Comparison of ENCODE assay signal across 8 mouse cellular contexts in the genomic region with DNA sequence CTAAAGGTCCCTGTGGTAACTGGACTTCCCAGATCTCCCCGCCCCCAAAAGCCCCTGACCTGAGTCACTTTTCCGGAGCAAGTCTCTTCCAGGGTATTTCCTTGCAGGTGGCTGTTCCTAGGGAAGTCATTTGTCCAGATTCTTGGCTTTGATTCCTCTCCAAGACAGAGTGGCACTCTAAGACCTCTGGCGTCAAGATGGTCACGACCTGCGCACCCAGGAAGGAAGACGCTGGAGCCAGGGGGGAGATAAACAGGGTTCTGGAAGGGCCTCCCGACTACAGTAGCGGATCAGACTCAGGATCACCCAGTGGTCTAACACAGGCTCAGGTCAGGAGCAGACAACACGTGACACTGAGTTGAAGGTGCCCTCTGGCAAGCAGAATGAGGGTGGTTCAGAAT. TPM values are rescaled to one million over a fixed set of nuclear protein-coding genes. Genes with fewer than 3 reads are reported as not detected.
A peak's percentile ranks its signal among the peaks of the same experiment; 100 is the strongest.
DNase-seq lines count a peak whose midpoint lies in the region; ATAC-seq and TF ChIP-seq lines count a peak whose summit lies in the region.

A gene (minus strand): TSS at position 335 of the 401 bp plus-strand sequence.

- dilution Hi-C loops in CH12.LX (cut with MboI; ENCODE audit: extremely low pct_ligation_motif_present, extremely low pct_unique_long_range_greater_than_20kb, low sequenced_read_pairs), result no loop called here

- H3K4me1 ChIP-seq in CH12.LX (ENCODE audit: control insufficient read depth in 1 of 2, insufficient read depth in 2 of 2), result peaks cover 11 to 29% of the 10 kb centered on the region in 2 experiments
- H3K4me1 ChIP-seq in intestine, postnatal 0 days (replicated peaks; ENCODE audit: control insufficient read depth, insufficient read depth, low read length), result 0 out of 2 replicates have a peak, but pooled peaks cover 3% of the 10 kb centered on the region
- peaks cover 7% of the 10 kb centered on the region; the same call in 1 of the 2 replicates for H3K4me1 ChIP-seq in limb, embryonic 14.5 days (ENCODE audit: control insufficient read depth, insufficient read depth, low read length)

- H3K4me2 ChIP-seq in CH12.LX (ENCODE audit: insufficient read depth, low read depth, poor library complexity, severe bottlenecking) (peak within 1 kb of the TSS; percentile 45), myocyte (ENCODE audit: low read depth) (peak within 1 kb of the TSS; percentile 92)
- H3K4me2 ChIP-seq in intestine, postnatal 0 days (replicated peaks; ENCODE audit: low read depth), result peak within 1 kb of the TSS; percentile 92
- H3K4me2 ChIP-seq in limb, embryonic 14.5 days (replicated peaks; ENCODE audit: low read depth, low read length, severe bottlenecking), result peak within 1 kb of the TSS; percentile 93

- H3K79me2 ChIP-seq in CH12.LX (replicated peaks; ENCODE audit: control insufficient read depth, extremely low read depth, insufficient read depth, poor library complexity, severe bottlenecking), result no peaks in the 10 kb centered on the region
- H3K79me2 ChIP-seq in myocyte (ENCODE audit: control insufficient read depth, insufficient read depth), result no peaks in the 10 kb centered on the region

- TF ChIP-seq CTCF in CH12.LX (conservative IDR thresholded peaks at IDR 0.05 in 1 of 2, IDR thresholded peaks at IDR 0.05 in 1 of 2; ENCODE audit: low read depth in 2 of 2, low read length in 2 of 2), result no peak
- TF ChIP-seq CTCF in intestine, postnatal 0 days (IDR thresholded peaks at IDR 0.05; ENCODE audit: low read depth), result no peak

- peak within 1 kb of the TSS; percentile 63 to 95 (median 71) for H3K4me3 ChIP-seq in CH12.LX (replicated peaks in 1 of 3; ENCODE audit: low read depth in 2 of 3, low read length in 2 of 3, poor library complexity in 1 of 3)
- H3K4me3 ChIP-seq in intestine, postnatal 0 days (ENCODE audit: low read depth, low read length), result peak within 1 kb of the TSS; percentile 49
- peak within 1 kb of the TSS; percentile 46 for H3K4me3 ChIP-seq in limb, embryonic 14.5 days (replicated peaks; ENCODE audit: low read length)
- peak within 1 kb of the TSS; percentile 46 for H3K4me3 ChIP-seq in myocyte

- 44% methylated on average over 9 of the region's 9 CpGs for WGBS in intestine, postnatal 0 days
- WGBS in limb, embryonic 14.5 days, result 31% methylated on average over 9 of the region's 9 CpGs

- no peak for DNase-seq in CH12.LX (ENCODE audit: extremely low read depth)
- no peak for DNase-seq in adrenal gland, adult 18-20 months (ENCODE audit: low spot score in 2 of 2)
- no peak for DNase-seq in limb, embryonic 14.5 days (ENCODE audit: low spot score)
- DNase-seq in spleen, adult 12 weeks (ENCODE audit: low spot score), result no peak
- DNase-seq in embryo, embryonic 10.5 days (ENCODE audit: low spot score), result no peak

- peak within 1 kb of the TSS; percentile 33 for H3K9ac ChIP-seq in CH12.LX (ENCODE audit: insufficient read depth, low read depth)
- H3K9ac ChIP-seq in intestine, postnatal 0 days (ENCODE audit: low read depth, low read length), result peak within 1 kb of the TSS; percentile 54
- H3K9ac ChIP-seq in limb, embryonic 14.5 days (ENCODE audit: low read depth, low read length, severe bottlenecking), result peak within 1 kb of the TSS; percentile 64

- TF ChIP-seq RAD21 in CH12.LX (IDR thresholded peaks at IDR 0.05; ENCODE audit: low read depth, low read length), result no peak

- H3K27me3 ChIP-seq in CH12.LX (replicated peaks), result no peaks in the 10 kb centered on the region
- no peaks in the 10 kb centered on the region for H3K27me3 ChIP-seq in intestine, postnatal 0 days (replicated peaks; ENCODE audit: control insufficient read depth, insufficient read depth, low read length)
- H3K27me3 ChIP-seq in limb, embryonic 14.5 days (ENCODE audit: control insufficient read depth, insufficient read depth, low read length), result no peaks in the 10 kb centered on the region
- H3K27me3 ChIP-seq in myocyte (ENCODE audit: control insufficient read depth, insufficient read depth, insufficient read length), result no peaks in the 10 kb centered on the region

- H3K9me3 ChIP-seq in CH12.LX (replicated peaks; ENCODE audit: low read length), result no peaks in the 10 kb centered on the region
- H3K9me3 ChIP-seq in intestine, postnatal 0 days (ENCODE audit: control insufficient read depth), result no peaks in the 10 kb centered on the region
- H3K9me3 ChIP-seq in limb, embryonic 14.5 days (ENCODE audit: control insufficient read depth, low read length), result no peaks in the 10 kb centered on the region

- no peak for TF ChIP-seq EP300 in CH12.LX (IDR thresholded peaks at IDR 0.05; ENCODE audit: low read length)

- ATAC-seq in granulocyte monocyte progenitor cell, adult 5-6 weeks (replicated peaks; ENCODE audit: poor library complexity, severe bottlenecking), result no peak
- no peak for ATAC-seq in intestine, postnatal 0 days
- ATAC-seq in limb, embryonic 14.5 days (ENCODE audit: low FRiP score, low read depth), result no peak

- H3K27ac ChIP-seq in CH12.LX (ENCODE audit: insufficient read depth, low read depth), result no peak within 1 kb of the TSS
- H3K27ac ChIP-seq in intestine, postnatal 0 days (ENCODE audit: low read depth, low read length), result peak within 1 kb of the TSS; percentile 71
- 0 out of 2 replicates have a peak within 1 kb of the TSS, but pooled peaks have one; percentile 1 for H3K27ac ChIP-seq in limb, embryonic 14.5 days (replicated peaks; ENCODE audit: low read depth, low read length)

- H3K36me3 ChIP-seq in CH12.LX (replicated peaks in 1 of 2; ENCODE audit: control insufficient read depth in 1 of 2, insufficient read depth in 1 of 2, low read length in 1 of 2), result peaks cover 2 to 36% of the 10 kb centered on the region in 2 experiments
- H3K36me3 ChIP-seq in intestine, postnatal 0 days (ENCODE audit: control insufficient read depth, insufficient read depth), result peaks cover 6% of the 10 kb centered on the region; the same call in 1 of the 2 replicates
- no peaks in the 10 kb centered on the region for H3K36me3 ChIP-seq in limb, embryonic 14.5 days (ENCODE audit: control insufficient read depth, insufficient read depth, low read length)
- no peaks in the 10 kb centered on the region for H3K36me3 ChIP-seq in myocyte (ENCODE audit: control insufficient read depth, insufficient read depth)

- peak within 1 kb of the TSS; percentile 11 for H3ac ChIP-seq in myocyte (ENCODE audit: control insufficient read depth, insufficient read length)

- in situ Hi-C loops in CH12.LX (cut with MboI; ENCODE audit: low pct_ligation_motif_present, low pct_unique_long_range_greater_than_20kb, low sequenced_read_pairs), result loop anchor here (5.0 kb wide), 1 partner anchor 55 kb away; no protein-coding TSS in a partner anchor

- no peak for TF ChIP-seq POLR2A in CH12.LX (IDR thresholded peaks at IDR 0.05; ENCODE audit: low read depth, low read length)
- TF ChIP-seq POLR2A in limb, embryonic 14.5 days (IDR thresholded peaks at IDR 0.05; ENCODE audit: borderline replicate concordance, extremely low read depth, insufficient read depth, insufficient read length), result no peak
- TF ChIP-seq POLR2A in myocyte (IDR thresholded peaks at IDR 0.05; ENCODE audit: insufficient read length, low read depth), result no peak

TF ChIP-seq in CH12.LX, 34 proteins besides CTCF, POLR2A, EP300 and RAD21:
- no peak for TF ChIP-seq ZMIZ1 (IDR thresholded peaks at IDR 0.05; ENCODE audit: low read depth, low read length)
- no peak for TF ChIP-seq TCF12 (IDR thresholded peaks at IDR 0.05; ENCODE audit: low read depth, low read length)
- TF ChIP-seq MAX (IDR thresholded peaks at IDR 0.05; ENCODE audit: low read length), result no peak
- TF ChIP-seq PAX5 (IDR thresholded peaks at IDR 0.05; ENCODE audit: low read length), result no peak
- TF ChIP-seq GABPA (IDR thresholded peaks at IDR 0.05; ENCODE audit: insufficient replicate concordance, low read depth, low read length), result no peak
- no peak for TF ChIP-seq E2F4 (IDR thresholded peaks at IDR 0.05; ENCODE audit: insufficient replicate concordance, low read depth, low read length)
- no peak for TF ChIP-seq USF1 (IDR thresholded peaks at IDR 0.05; ENCODE audit: low read depth, low read length)
- TF ChIP-seq MAZ (IDR thresholded peaks at IDR 0.05; ENCODE audit: low read depth, low read length), result no peak
- no peak for TF ChIP-seq MEF2A (IDR thresholded peaks at IDR 0.05; ENCODE audit: borderline replicate concordance, low read depth, low read length)
- no peak for TF ChIP-seq MXI1 (IDR thresholded peaks at IDR 0.05; ENCODE audit: low read depth, low read length)
- no peak for TF ChIP-seq HCFC1 (IDR thresholded peaks at IDR 0.05; ENCODE audit: low read depth, low read length)

TF ChIP-seq in myocyte, 11 proteins besides CTCF, POLR2A, EP300 and RAD21:
- no peak for TF ChIP-seq TCF12 (IDR thresholded peaks at IDR 0.05; ENCODE audit: insufficient read depth, poor library complexity, severe bottlenecking)
- no peak for TF ChIP-seq E2F4 (IDR thresholded peaks at IDR 0.05; ENCODE audit: insufficient read depth)
- no peak for TF ChIP-seq MAX (IDR thresholded peaks at IDR 0.05; ENCODE audit: low read depth)
- TF ChIP-seq MYOG (IDR thresholded peaks at IDR 0.05; ENCODE audit: control insufficient read depth in 1 of 3, insufficient read depth in 1 of 3, insufficient read length in 2 of 3, low read depth in 2 of 3), result no peak
- TF ChIP-seq POLR2AphosphoS2 (IDR thresholded peaks at IDR 0.05; ENCODE audit: insufficient read length, low read depth), result no peak
- TF ChIP-seq REST (IDR thresholded peaks at IDR 0.05; ENCODE audit: insufficient read depth, insufficient read length), result no peak

RNA-seq across cellular contexts. Expression of the gene that starts here (rescaled TPM):
- total RNA-seq in CH12.LX (2012; rRNA removed), result 6.3 and 9.3 TPM in 2 replicates
- 8.3 and 10.3 TPM in 2 replicates for total RNA-seq in CH12.LX (2014; rRNA removed)
- 9.5 and 9.9 TPM in 2 replicates for polyA plus RNA-seq in CH12.LX (2012; ENCODE audit: insufficient read length, low read depth)
- total RNA-seq in adrenal gland, adult 18-20 months (2021), result 10 to 100 TPM; 18.2 to 26.5 TPM
- total RNA-seq in granulocyte monocyte progenitor cell, adult 5-6 weeks (2014; fragmentation: Nextera tagmentation), result 12.7 and 21.4 TPM in 2 replicates
- 8.5 and 30.3 TPM in 2 replicates for total RNA-seq in granulocyte monocyte progenitor cell, adult 5-6 weeks (2017)
- polyA plus RNA-seq in intestine, postnatal 0 days (2015; fragmentation: Nextera tagmentation; extraction: Ambion mirVana), result 32.0 and 36.2 TPM in 2 replicates
- polyA plus RNA-seq in limb, embryonic 14.5 days (2012; rRNA removed), result 30.7 and 38.5 TPM in 2 replicates
- 18.3 and 21.7 TPM in 2 replicates for polyA plus RNA-seq in limb, embryonic 14.5 days (2014; fragmentation: Nextera tagmentation; extraction: Ambion mirVana)
- polyA plus RNA-seq in myocyte (2012; fragmentation: generic; extraction: Trizol), result 33.2 TPM
